Mouse (Mus musculus): ENCODE data around the gene Gnai3.

DNA sequence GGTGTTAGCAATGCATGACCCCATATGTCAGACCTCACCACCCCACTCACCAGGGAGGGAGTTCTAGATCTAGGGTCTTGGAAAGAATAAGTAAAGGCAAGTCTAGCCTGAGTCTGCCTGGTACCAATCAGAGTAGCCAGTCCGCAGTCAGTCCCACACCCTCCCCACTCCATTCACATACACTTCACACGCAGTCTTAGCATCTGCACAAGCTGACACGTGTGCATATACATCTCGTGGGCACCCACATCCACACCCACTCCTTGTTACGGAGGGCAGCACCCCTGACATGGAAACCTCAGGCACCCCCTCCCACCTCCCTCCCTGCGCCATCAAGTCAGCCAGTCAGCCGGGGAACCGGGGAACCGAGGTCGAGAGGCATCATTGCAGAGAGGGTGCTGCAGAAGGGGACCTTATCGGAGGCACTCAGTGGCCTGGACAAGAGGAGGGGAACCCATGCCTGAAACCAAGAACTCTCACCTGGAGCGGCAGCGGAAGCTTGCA lies 61.1 kb downstream of the Gnai3 start:
- TF ChIP-seq CTCF (IDR thresholded peaks at IDR 0.05; ENCODE audit: low read depth, low read length) (no peak), POLR2A (IDR thresholded peaks at IDR 0.05; ENCODE audit: extremely low read depth, insufficient read depth, low read length) (no peak)
